Mouse (Mus musculus): Measurements from ENCODE around the gene Cpne2. TPM values are rescaled to one million over a fixed set of nuclear protein-coding genes. Genes with fewer than 3 reads are reported as not detected.

The Cpne2 gene
- total and polyA plus RNA-seq, 3 experiments, result 12.7 to 118 (median 29.3) TPM

- no peak for DNase-seq (ENCODE audit: extremely low read depth)
- no peak overlapping the region for H3K4me3 ChIP-seq (replicated peaks in 1 of 3; ENCODE audit: low read depth in 2 of 3, low read length in 2 of 3, poor library complexity in 1 of 3)
- no peak overlapping the region for H3K4me2 ChIP-seq (ENCODE audit: insufficient read depth, low read depth, poor library complexity, severe bottlenecking)
- no peak overlapping the region for H3K9ac ChIP-seq (ENCODE audit: insufficient read depth, low read depth)
- no peak overlapping the region for H3K27ac ChIP-seq (ENCODE audit: insufficient read depth, low read depth)
- TF ChIP-seq MYC (IDR thresholded peaks at IDR 0.05; ENCODE audit: low read depth, low read length) (no peak), RCOR1 (conservative IDR thresholded peaks at IDR 0.05; ENCODE audit: low read depth, low read length) (no peak)
- no peaks in the 10 kb centered on the region for H3K79me2 ChIP-seq (replicated peaks; ENCODE audit: control insufficient read depth, extremely low read depth, insufficient read depth, poor library complexity, severe bottlenecking)
- H3K27me3 ChIP-seq (replicated peaks), result peaks cover 17% of the 10 kb centered on the region
- no peaks in the 10 kb centered on the region for H3K9me3 ChIP-seq (replicated peaks; ENCODE audit: low read length)
- dilution Hi-C loops (cut with MboI; ENCODE audit: extremely low pct_ligation_motif_present, extremely low pct_unique_long_range_greater_than_20kb, low sequenced_read_pairs), result no loop called here
- H3K36me3 ChIP-seq (replicated peaks in 1 of 2; ENCODE audit: control insufficient read depth in 1 of 2, insufficient read depth in 1 of 2, low read length in 1 of 2), result no peaks in the 10 kb centered on the region
- peaks cover 16 to 42% of the 10 kb centered on the region in 2 experiments for H3K4me1 ChIP-seq (ENCODE audit: control insufficient read depth in 1 of 2, insufficient read depth in 2 of 2)
- in situ Hi-C loops (cut with MboI; ENCODE audit: low pct_ligation_motif_present, low pct_unique_long_range_greater_than_20kb, low sequenced_read_pairs), result no loop called here
Observed at GRCm38 (mm10) chr8:94537456-94537855, 4.7 kb downstream of the Cpne2 start.

GRCm38 (mm10) chr8:94540025-94540424 is 7.2 kb downstream of the Cpne2 start:
- Histone ChIP-seq H3K79me2 (replicated peaks; ENCODE audit: control insufficient read depth, extremely low read depth, insufficient read depth, poor library complexity, severe bottlenecking) (no peaks in the 10 kb centered on the region), H3K4me2 (ENCODE audit: insufficient read depth, low read depth, poor library complexity, severe bottlenecking) (no peak overlapping the region), H3K4me1 (ENCODE audit: control insufficient read depth in 1 of 2, insufficient read depth in 2 of 2) (peaks cover 25 to 44% of the 10 kb centered on the region in 2 experiments), H3K36me3 (replicated peaks in 1 of 2; ENCODE audit: control insufficient read depth in 1 of 2, insufficient read depth in 1 of 2, low read length in 1 of 2) (peaks cover 0 to 4% of the 10 kb centered on the region in 2 experiments), H3K4me3 (replicated peaks in 1 of 3; ENCODE audit: low read depth in 2 of 3, low read length in 2 of 3, poor library complexity in 1 of 3) (no peak overlapping the region), H3K9me3 (replicated peaks; ENCODE audit: low read length) (no peaks in the 10 kb centered on the region), H3K9ac (ENCODE audit: insufficient read depth, low read depth) (no peak overlapping the region), H3K27me3 (replicated peaks) (peaks cover 4% of the 10 kb centered on the region), H3K27ac (ENCODE audit: insufficient read depth, low read depth) (no peak overlapping the region)
- TF ChIP-seq ZNF384 (IDR thresholded peaks at IDR 0.05; ENCODE audit: low read depth, low read length), result no peak
- TF ChIP-seq TCF12 (IDR thresholded peaks at IDR 0.05; ENCODE audit: low read depth, low read length), result no peak
- TF ChIP-seq POLR2A (IDR thresholded peaks at IDR 0.05; ENCODE audit: low read depth, low read length), result no peak
- TF ChIP-seq NELFE (IDR thresholded peaks at IDR 0.05; ENCODE audit: low read depth, low read length), result no peak
- DNase-seq (ENCODE audit: extremely low read depth), result no peak
- in situ Hi-C loops (cut with MboI; ENCODE audit: low pct_ligation_motif_present, low pct_unique_long_range_greater_than_20kb, low sequenced_read_pairs) (no loop called here), dilution Hi-C loops (cut with MboI; ENCODE audit: extremely low pct_ligation_motif_present, extremely low pct_unique_long_range_greater_than_20kb, low sequenced_read_pairs) (no loop called here)

GRCm38 (mm10) chr8:94540889-94541795 is 8.4 kb downstream of the Cpne2 start:
- in situ Hi-C loops (cut with MboI; ENCODE audit: low pct_ligation_motif_present, low pct_unique_long_range_greater_than_20kb, low sequenced_read_pairs) (no loop called here), dilution Hi-C loops (cut with MboI; ENCODE audit: extremely low pct_ligation_motif_present, extremely low pct_unique_long_range_greater_than_20kb, low sequenced_read_pairs) (no loop called here)
- Histone ChIP-seq H3K27ac (ENCODE audit: insufficient read depth, low read depth) (no peak overlapping the region), H3K27me3 (replicated peaks) (peaks cover 4% of the 10 kb centered on the region), H3K4me1 (ENCODE audit: control insufficient read depth in 1 of 2, insufficient read depth in 2 of 2) (peaks cover 32 to 44% of the 10 kb centered on the region in 2 experiments), H3K36me3 (replicated peaks in 1 of 2; ENCODE audit: control insufficient read depth in 1 of 2, insufficient read depth in 1 of 2, low read length in 1 of 2) (peaks cover 0 to 4% of the 10 kb centered on the region in 2 experiments), H3K4me2 (ENCODE audit: insufficient read depth, low read depth, poor library complexity, severe bottlenecking) (no peak overlapping the region), H3K9me3 (replicated peaks; ENCODE audit: low read length) (no peaks in the 10 kb centered on the region), H3K4me3 (replicated peaks in 1 of 3; ENCODE audit: low read depth in 2 of 3, low read length in 2 of 3, poor library complexity in 1 of 3) (no peak overlapping the region), H3K79me2 (replicated peaks; ENCODE audit: control insufficient read depth, extremely low read depth, insufficient read depth, poor library complexity, severe bottlenecking) (no peaks in the 10 kb centered on the region), H3K9ac (ENCODE audit: insufficient read depth, low read depth) (no peak overlapping the region)
- DNase-seq (ENCODE audit: extremely low read depth), result peak; percentile 54
- TF ChIP-seq E2F4 (IDR thresholded peaks at IDR 0.05; ENCODE audit: insufficient replicate concordance, low read depth, low read length) (no peak), POLR2A (IDR thresholded peaks at IDR 0.05; ENCODE audit: low read depth, low read length) (no peak), TCF12 (IDR thresholded peaks at IDR 0.05; ENCODE audit: low read depth, low read length) (peak; percentile 60; the same call in 1 of the 2 replicates), MYC (IDR thresholded peaks at IDR 0.05; ENCODE audit: low read depth, low read length) (peak; percentile 72; the same call in 1 of the 2 replicates), JUND (conservative IDR thresholded peaks at IDR 0.05; ENCODE audit: low read depth, low read length) (no peak), RCOR1 (conservative IDR thresholded peaks at IDR 0.05; ENCODE audit: low read depth, low read length) (no peak), ZMIZ1 (IDR thresholded peaks at IDR 0.05; ENCODE audit: low read depth, low read length) (no peak), GABPA (IDR thresholded peaks at IDR 0.05; ENCODE audit: insufficient replicate concordance, low read depth, low read length) (no peak), SMC3 (IDR thresholded peaks at IDR 0.05; ENCODE audit: low read depth, low read length) (no peak), RAD21 (IDR thresholded peaks at IDR 0.05; ENCODE audit: low read depth, low read length) (no peak), JUN (IDR thresholded peaks at IDR 0.05; ENCODE audit: insufficient read depth, low read depth, low read length) (no peak), USF2 (conservative IDR thresholded peaks at IDR 0.05; ENCODE audit: low read depth, low read length) (no peak), SIN3A (IDR thresholded peaks at IDR 0.05; ENCODE audit: low read length) (0 out of 2 replicates have a peak, but pooled peaks have one; percentile 40), CTCF (conservative IDR thresholded peaks at IDR 0.05 in 1 of 2, IDR thresholded peaks at IDR 0.05 in 1 of 2; ENCODE audit: low read depth in 2 of 2, low read length in 2 of 2) (no peak), ELF1 (IDR thresholded peaks at IDR 0.05; ENCODE audit: low read depth, low read length) (no peak), MXI1 (IDR thresholded peaks at IDR 0.05; ENCODE audit: low read depth, low read length) (peak; percentile 88), ZC3H11A (IDR thresholded peaks at IDR 0.05; ENCODE audit: low read depth, low read length) (no peak), PAX5 (IDR thresholded peaks at IDR 0.05; ENCODE audit: low read length) (no peak), MEF2A (IDR thresholded peaks at IDR 0.05; ENCODE audit: borderline replicate concordance, low read depth, low read length) (no peak), NELFE (IDR thresholded peaks at IDR 0.05; ENCODE audit: low read depth, low read length) (no peak), ETS1 (conservative IDR thresholded peaks at IDR 0.05; ENCODE audit: low read depth, low read length) (0 out of 2 replicates have a peak, but pooled peaks have one; percentile 32), MAZ (IDR thresholded peaks at IDR 0.05; ENCODE audit: low read depth, low read length) (peak; percentile 45; the same call in 1 of the 2 replicates)
